Mouse (Mus musculus) gastrocnemius, adult 18-20 months (tissue): ENCODE data around the gene Gapvd1. TPM values are rescaled to one million over a fixed set of nuclear protein-coding genes. Genes with fewer than 3 reads are reported as not detected.

Source experiments
- DNase-seq: peaks from one replicate; pipeline ENCODE4 v3.0.0; 2021; ENCODE audit warnings: low spot score
- total RNA-seq, 2 experiments: library from RNA; stranded (reverse); gene quantifications; 2 replicates each; pipeline ENCODE4 v1.2.3; 2021

Gapvd1 gene
- total RNA-seq, 2 experiments from 2014 or later, result 32.3 to 32.8 TPM

- no peak for DNase-seq
Measured at GRCm38 (mm10) chr2:34727045-34727728, 27.8 kb downstream of the Gapvd1 start.

- DNase-seq, result no peak
Measured at GRCm38 (mm10) chr2:34725269-34725668, 29.8 kb downstream of the Gapvd1 start.

- DNase-seq, result no peak
Measured at GRCm38 (mm10) chr2:34718196-34718595, 36.8 kb downstream of the Gapvd1 start.

- DNase-seq, result no peak
Measured at GRCm38 (mm10) chr2:34711904-34712303, 43.1 kb downstream of the Gapvd1 start.

GRCm38 (mm10) chr2:34708675-34709074 lies 46.4 kb downstream of the Gapvd1 start:
- DNase-seq, result no peak

GRCm38 (mm10) chr2:34696592-34696991 lies 58.4 kb downstream of the Gapvd1 start:
- DNase-seq, result no peak

- no peak for DNase-seq
Measured at GRCm38 (mm10) chr2:34692861-34693260, 62.2 kb downstream of the Gapvd1 start.

GRCm38 (mm10) chr2:34684076-34684870 lies 70.8 kb downstream of the Gapvd1 start:
- no peak for DNase-seq

GRCm38 (mm10) chr2:34677976-34678375 lies 77.1 kb downstream of the Gapvd1 start:
- DNase-seq, result no peak

- no peak for DNase-seq
Measured at GRCm38 (mm10) chr2:34677061-34677460, 78.0 kb downstream of the Gapvd1 start.

- DNase-seq, result no peak
Measured at GRCm38 (mm10) chr2:34673846-34674245, 81.2 kb downstream of the Gapvd1 start.

- DNase-seq, result peak; percentile 13
Measured at GRCm38 (mm10) chr2:34671385-34672026, 83.5 kb downstream of the Gapvd1 start.

- DNase-seq, result no peak
Measured at GRCm38 (mm10) chr2:34670470-34670869, 84.6 kb downstream of the Gapvd1 start.

GRCm38 (mm10) chr2:34669203-34669746 lies 85.8 kb downstream of the Gapvd1 start:
- no peak for DNase-seq

GRCm38 (mm10) chr2:34668440-34669191 lies 86.4 kb downstream of the Gapvd1 start:
- DNase-seq, result no peak

GRCm38 (mm10) chr2:34667820-34668219 lies 87.2 kb downstream of the Gapvd1 start:
- DNase-seq, result no peak

GRCm38 (mm10) chr2:34647410-34647809 lies 107.6 kb downstream of the Gapvd1 start:
- DNase-seq, result no peak

GRCm38 (mm10) chr2:34646541-34646865 lies 108.5 kb downstream of the Gapvd1 start:
- no peak for DNase-seq

GRCm38 (mm10) chr2:34645851-34646540 lies 109.0 kb downstream of the Gapvd1 start:
- DNase-seq, result peak; percentile 53

GRCm38 (mm10) chr2:34644571-34645526 lies 110.2 kb downstream of the Gapvd1 start:
- no peak for DNase-seq
